Mouse (Mus musculus): ENCODE results near the gene Alpk1. TPM values are rescaled to one million over a fixed set of nuclear protein-coding genes. Genes with fewer than 3 reads are reported as not detected.
"Not testable (repeated sequence)": the region's sequence is repeated elsewhere in the genome, so short reads cannot be mapped to it uniquely, and the experiment has no call there.

The Alpk1 gene
- polyA plus RNA-seq, 1 experiment from 2014 or later, result 0.47 TPM

DNA sequence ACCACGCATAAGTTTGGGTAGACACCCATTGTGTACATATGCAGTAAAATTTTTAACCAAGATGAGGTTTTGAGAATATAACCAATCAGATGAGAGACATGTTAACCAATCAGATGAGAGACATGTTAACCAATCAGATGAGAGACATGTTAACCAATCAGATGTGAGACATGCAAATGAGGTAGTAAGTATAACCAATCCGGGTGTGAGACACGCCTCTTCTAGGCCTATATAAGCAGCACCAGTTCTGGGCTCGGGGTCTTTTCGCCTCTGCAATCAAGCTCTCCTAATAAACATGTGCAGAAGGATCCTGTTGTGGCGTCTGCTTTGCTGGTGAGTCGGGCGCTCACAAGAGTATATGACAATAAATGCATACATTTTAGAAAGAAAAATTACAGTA is 3.4 kb upstream of the Alpk1 start:
- not testable (repeated sequence) for H3K4me3 ChIP-seq (replicated peaks; ENCODE audit: low read depth, low read length); H3K36me3 ChIP-seq (ENCODE audit: control insufficient read depth, insufficient read depth, low read length); H3K27ac ChIP-seq (replicated peaks; ENCODE audit: low read depth, low read length); ATAC-seq (ENCODE audit: low FRiP score, low TSS enrichment); H3K9ac ChIP-seq (replicated peaks; ENCODE audit: low read length); DNase-seq; H3K4me2 ChIP-seq (ENCODE audit: low read length); H3K4me1 ChIP-seq (ENCODE audit: control insufficient read depth, insufficient read depth, low read length); H3K9me3 ChIP-seq (ENCODE audit: control insufficient read depth, low read length)
- peaks cover 15% of the 10 kb centered on the region for H3K27me3 ChIP-seq (ENCODE audit: control insufficient read depth, insufficient read depth, low read length)
- WGBS, result 94% methylated on average over 8 of the region's 8 CpGs

DNA sequence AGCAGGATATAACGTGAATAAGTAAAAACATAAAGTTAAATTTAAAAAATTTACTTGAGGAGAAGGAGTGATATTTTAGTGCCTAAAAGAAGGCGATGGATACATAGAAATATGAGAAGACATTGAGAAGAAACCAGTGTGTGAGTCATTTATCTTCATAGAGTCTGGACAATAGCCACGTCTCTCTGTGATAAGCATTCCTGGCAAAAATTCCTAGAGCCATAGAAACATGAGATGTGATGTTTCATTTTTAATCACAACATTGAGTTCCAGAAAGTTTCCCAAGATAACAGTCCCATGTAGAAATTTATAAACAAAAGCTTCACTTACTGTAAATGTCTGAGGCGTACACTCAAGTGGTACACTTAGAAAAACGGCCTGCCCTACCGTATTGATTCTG is 2.6 kb upstream of the Alpk1 start:
- Histone ChIP-seq H3K4me3 (replicated peaks; ENCODE audit: low read depth, low read length) (no peak overlapping the region), H3K4me1 (ENCODE audit: control insufficient read depth, insufficient read depth, low read length) (no peaks in the 10 kb centered on the region), H3K4me2 (ENCODE audit: low read length) (no peak overlapping the region), H3K9ac (replicated peaks; ENCODE audit: low read length) (no peak overlapping the region), H3K27me3 (ENCODE audit: control insufficient read depth, insufficient read depth, low read length) (peaks cover 8% of the 10 kb centered on the region), H3K27ac (replicated peaks; ENCODE audit: low read depth, low read length) (no peak overlapping the region), H3K36me3 (ENCODE audit: control insufficient read depth, insufficient read depth, low read length) (no peaks in the 10 kb centered on the region), H3K9me3 (ENCODE audit: control insufficient read depth, low read length) (no peaks in the 10 kb centered on the region)
- WGBS, result 95% methylated on average over 6 of the region's 6 CpGs
- ATAC-seq (ENCODE audit: low FRiP score, low TSS enrichment), result no peak
- no peak for DNase-seq

DNA sequence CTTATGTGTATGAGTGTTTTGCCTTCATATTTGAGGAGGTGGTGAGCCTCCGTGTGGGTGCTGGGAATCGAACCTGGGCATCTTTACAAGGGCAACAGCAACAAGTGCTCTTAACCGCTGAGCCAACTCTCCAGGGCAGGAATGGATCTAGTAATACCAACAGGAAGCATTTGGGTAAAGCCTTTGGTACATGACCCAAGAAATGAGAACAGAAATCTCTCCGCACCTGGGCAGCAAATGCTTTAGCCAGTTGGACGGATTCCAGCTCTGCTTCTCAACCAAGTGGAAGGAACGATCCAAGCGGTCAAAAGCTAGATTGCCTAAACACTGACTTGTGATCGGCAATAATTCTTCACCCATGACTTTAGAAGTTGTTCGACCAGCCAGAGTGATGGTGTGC is 594 bp upstream of the Alpk1 start:
- Histone ChIP-seq H3K4me3 (replicated peaks; ENCODE audit: low read depth, low read length) (no peak overlapping the region), H3K9me3 (ENCODE audit: control insufficient read depth, low read length) (no peaks in the 10 kb centered on the region), H3K36me3 (ENCODE audit: control insufficient read depth, insufficient read depth, low read length) (no peaks in the 10 kb centered on the region), H3K4me2 (ENCODE audit: low read length) (no peak overlapping the region), H3K27ac (replicated peaks; ENCODE audit: low read depth, low read length) (no peak overlapping the region), H3K4me1 (ENCODE audit: control insufficient read depth, insufficient read depth, low read length) (no peaks in the 10 kb centered on the region), H3K27me3 (ENCODE audit: control insufficient read depth, insufficient read depth, low read length) (peaks cover 2% of the 10 kb centered on the region; the same call in 1 of the 2 replicates), H3K9ac (replicated peaks; ENCODE audit: low read length) (no peak overlapping the region)
- no peak for ATAC-seq (ENCODE audit: low FRiP score, low TSS enrichment)
- no peak for DNase-seq
- WGBS, result 96% methylated on average over 9 of the region's 9 CpGs

DNA sequence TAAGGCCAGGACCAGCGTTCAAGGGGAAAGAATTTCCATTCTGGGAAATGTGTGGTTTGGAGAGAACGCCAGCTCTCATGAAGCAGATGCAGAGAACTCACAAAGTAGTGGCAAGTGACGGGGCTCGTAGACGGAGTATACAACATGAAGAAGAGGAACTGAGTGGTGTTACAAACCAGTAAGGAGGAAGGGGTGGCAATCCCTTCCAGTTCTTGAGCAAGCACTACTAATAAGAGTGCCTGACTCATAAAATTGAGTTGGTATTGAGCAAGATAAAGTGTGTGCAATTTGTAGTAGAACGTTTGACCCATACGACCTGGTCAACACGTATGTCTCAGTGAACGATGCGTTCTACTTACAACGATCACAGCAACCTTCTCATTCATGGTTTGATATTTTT is 11.2 kb downstream of the Alpk1 start:
- no peak for ATAC-seq (ENCODE audit: low FRiP score, low TSS enrichment)
- H3K9me3 ChIP-seq (ENCODE audit: control insufficient read depth, low read length), result no peaks in the 10 kb centered on the region
- WGBS, result 92% methylated on average over 11 of the region's 11 CpGs
- H3K9ac ChIP-seq (replicated peaks; ENCODE audit: low read length), result no peak overlapping the region
- H3K4me2 ChIP-seq (ENCODE audit: low read length), result no peak overlapping the region
- DNase-seq, result no peak
- H3K36me3 ChIP-seq (ENCODE audit: control insufficient read depth, insufficient read depth, low read length), result no peaks in the 10 kb centered on the region
- H3K27me3 ChIP-seq (ENCODE audit: control insufficient read depth, insufficient read depth, low read length), result peaks cover 4% of the 10 kb centered on the region; the same call in 1 of the 2 replicates
- H3K4me3 ChIP-seq (replicated peaks; ENCODE audit: low read depth, low read length), result no peak overlapping the region
- H3K4me1 ChIP-seq (ENCODE audit: control insufficient read depth, insufficient read depth, low read length), result no peaks in the 10 kb centered on the region
- no peak overlapping the region for H3K27ac ChIP-seq (replicated peaks; ENCODE audit: low read depth, low read length)

DNA sequence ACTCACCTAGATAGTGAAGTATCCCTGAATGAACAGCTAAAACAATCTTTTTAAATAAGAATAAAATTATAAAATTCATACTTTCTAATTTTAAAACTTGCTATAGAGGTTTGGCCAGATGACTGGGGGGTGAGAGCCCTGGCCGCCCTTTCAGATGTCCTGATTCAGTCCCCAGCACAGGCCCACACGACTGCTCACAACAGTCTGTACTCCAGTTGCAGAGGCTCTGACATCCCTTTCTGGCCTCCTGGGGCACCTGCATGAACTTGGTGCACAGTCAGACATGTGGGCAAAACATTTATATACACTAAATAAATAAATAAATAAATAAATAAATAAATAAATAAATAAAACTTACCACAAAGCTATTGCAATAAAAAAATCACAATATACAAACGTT is 14.4 kb downstream of the Alpk1 start:
- Histone ChIP-seq H3K9me3 (ENCODE audit: control insufficient read depth, low read length) (no peaks in the 10 kb centered on the region), H3K4me1 (ENCODE audit: control insufficient read depth, insufficient read depth, low read length) (no peaks in the 10 kb centered on the region), H3K4me2 (ENCODE audit: low read length) (no peak overlapping the region), H3K27me3 (ENCODE audit: control insufficient read depth, insufficient read depth, low read length) (peaks cover 26% of the 10 kb centered on the region), H3K4me3 (replicated peaks; ENCODE audit: low read depth, low read length) (no peak overlapping the region), H3K27ac (replicated peaks; ENCODE audit: low read depth, low read length) (no peak overlapping the region), H3K9ac (replicated peaks; ENCODE audit: low read length) (no peak overlapping the region), H3K36me3 (ENCODE audit: control insufficient read depth, insufficient read depth, low read length) (no peaks in the 10 kb centered on the region)
- WGBS, result 75% methylated on average over 3 of the region's 3 CpGs
- ATAC-seq (ENCODE audit: low FRiP score, low TSS enrichment), result no peak
- DNase-seq, result no peak

DNA sequence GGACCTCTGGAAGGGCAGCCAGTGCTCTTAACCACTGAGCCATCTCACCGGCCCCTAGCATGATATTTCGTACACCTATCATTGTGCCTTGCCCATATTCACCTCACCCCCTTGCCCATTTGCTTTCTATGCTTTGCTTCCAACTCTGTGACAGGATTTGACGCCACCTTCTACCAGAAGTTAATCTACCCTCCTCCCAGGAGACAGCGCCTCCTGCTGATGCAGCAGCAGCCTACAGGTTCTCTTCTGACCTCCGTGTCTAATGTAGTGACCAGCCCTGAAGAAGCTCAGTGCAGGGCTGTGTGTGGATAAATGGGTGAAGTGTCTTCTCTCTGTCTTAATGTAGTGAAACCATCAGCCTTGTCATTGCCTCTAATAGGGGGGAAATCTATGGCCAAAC is 15.8 kb downstream of the Alpk1 start:
- 51% methylated on average over 5 of the region's 5 CpGs for WGBS
- no peaks in the 10 kb centered on the region for H3K36me3 ChIP-seq (ENCODE audit: control insufficient read depth, insufficient read depth, low read length)
- no peak overlapping the region for H3K9ac ChIP-seq (replicated peaks; ENCODE audit: low read length)
- no peak for DNase-seq
- H3K27ac ChIP-seq (replicated peaks; ENCODE audit: low read depth, low read length), result no peak overlapping the region
- H3K4me3 ChIP-seq (replicated peaks; ENCODE audit: low read depth, low read length), result no peak overlapping the region
- no peak overlapping the region for H3K4me2 ChIP-seq (ENCODE audit: low read length)
- no peaks in the 10 kb centered on the region for H3K9me3 ChIP-seq (ENCODE audit: control insufficient read depth, low read length)
- H3K27me3 ChIP-seq (ENCODE audit: control insufficient read depth, insufficient read depth, low read length), result peaks cover 37% of the 10 kb centered on the region
- no peak for ATAC-seq (ENCODE audit: low FRiP score, low TSS enrichment)
- H3K4me1 ChIP-seq (ENCODE audit: control insufficient read depth, insufficient read depth, low read length), result no peaks in the 10 kb centered on the region

DNA sequence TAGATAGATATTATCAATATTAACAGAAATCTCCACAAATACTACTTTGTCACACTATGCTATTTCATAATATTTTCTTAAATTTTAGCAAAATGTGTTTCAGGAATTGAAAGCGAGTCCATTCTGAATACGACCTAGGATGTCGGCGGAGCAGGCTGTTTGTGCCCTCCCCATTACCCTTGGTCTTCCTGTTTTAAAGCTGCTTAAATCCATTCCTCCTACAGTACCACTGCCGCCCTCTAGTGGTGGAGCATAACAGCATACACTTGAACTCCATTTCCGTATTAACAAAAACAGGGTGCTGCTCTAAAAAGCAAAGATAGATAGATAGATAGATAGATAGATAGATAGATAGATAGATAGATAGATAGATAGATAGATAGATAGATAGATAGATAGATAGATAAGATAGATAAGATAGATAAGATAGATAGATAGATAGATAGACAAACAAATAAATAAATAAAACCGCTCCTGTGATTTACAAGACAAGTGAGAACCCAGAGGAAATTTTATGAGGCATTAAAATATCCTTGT is 17.2 kb downstream of the Alpk1 start:
- H3K9ac ChIP-seq (replicated peaks; ENCODE audit: low read length), result no peak overlapping the region
- peaks cover 6% of the 10 kb centered on the region; the same call in 1 of the 2 replicates for H3K4me1 ChIP-seq (ENCODE audit: control insufficient read depth, insufficient read depth, low read length)
- no peak overlapping the region for H3K27ac ChIP-seq (replicated peaks; ENCODE audit: low read depth, low read length)
- H3K4me2 ChIP-seq (ENCODE audit: low read length), result no peak overlapping the region
- 23% methylated on average over 7 of the region's 7 CpGs for WGBS
- H3K4me3 ChIP-seq (replicated peaks; ENCODE audit: low read depth, low read length), result no peak overlapping the region
- ATAC-seq (ENCODE audit: low FRiP score, low TSS enrichment) (no peak), DNase-seq (peak; percentile 84)
- no peaks in the 10 kb centered on the region for H3K36me3 ChIP-seq (ENCODE audit: control insufficient read depth, insufficient read depth, low read length)
- H3K27me3 ChIP-seq (ENCODE audit: control insufficient read depth, insufficient read depth, low read length), result peaks cover 44% of the 10 kb centered on the region
- no peaks in the 10 kb centered on the region for H3K9me3 ChIP-seq (ENCODE audit: control insufficient read depth, low read length)

DNA sequence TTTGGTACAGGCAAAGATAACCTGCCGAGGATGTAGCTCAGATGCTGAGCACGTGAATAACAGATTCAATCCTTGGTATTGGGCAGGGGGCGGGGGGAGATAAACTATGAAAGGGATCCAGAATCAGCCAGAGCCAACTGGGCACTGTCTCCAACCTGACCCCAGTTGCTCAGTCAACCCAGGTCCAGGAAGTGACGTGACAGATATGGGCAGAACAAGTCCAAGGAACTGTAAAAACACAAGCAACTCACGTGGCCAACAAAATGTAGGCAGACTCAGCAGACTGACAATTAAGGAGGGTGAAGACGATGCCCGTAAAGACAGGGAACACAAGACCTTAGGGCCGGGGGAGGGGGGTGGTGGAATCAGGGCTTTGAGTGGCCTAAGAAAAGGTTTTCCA is 17.9 kb downstream of the Alpk1 start:
- Histone ChIP-seq H3K27me3 (ENCODE audit: control insufficient read depth, insufficient read depth, low read length) (peaks cover 51% of the 10 kb centered on the region), H3K4me3 (replicated peaks; ENCODE audit: low read depth, low read length) (no peak overlapping the region), H3K36me3 (ENCODE audit: control insufficient read depth, insufficient read depth, low read length) (no peaks in the 10 kb centered on the region), H3K4me2 (ENCODE audit: low read length) (no peak overlapping the region), H3K9ac (replicated peaks; ENCODE audit: low read length) (no peak overlapping the region), H3K27ac (replicated peaks; ENCODE audit: low read depth, low read length) (no peak overlapping the region), H3K4me1 (ENCODE audit: control insufficient read depth, insufficient read depth, low read length) (peaks cover 6% of the 10 kb centered on the region; the same call in 1 of the 2 replicates), H3K9me3 (ENCODE audit: control insufficient read depth, low read length) (no peaks in the 10 kb centered on the region)
- ATAC-seq (ENCODE audit: low FRiP score, low TSS enrichment), result no peak
- DNase-seq, result no peak
- 70% methylated on average over 8 of the region's 8 CpGs for WGBS

DNA sequence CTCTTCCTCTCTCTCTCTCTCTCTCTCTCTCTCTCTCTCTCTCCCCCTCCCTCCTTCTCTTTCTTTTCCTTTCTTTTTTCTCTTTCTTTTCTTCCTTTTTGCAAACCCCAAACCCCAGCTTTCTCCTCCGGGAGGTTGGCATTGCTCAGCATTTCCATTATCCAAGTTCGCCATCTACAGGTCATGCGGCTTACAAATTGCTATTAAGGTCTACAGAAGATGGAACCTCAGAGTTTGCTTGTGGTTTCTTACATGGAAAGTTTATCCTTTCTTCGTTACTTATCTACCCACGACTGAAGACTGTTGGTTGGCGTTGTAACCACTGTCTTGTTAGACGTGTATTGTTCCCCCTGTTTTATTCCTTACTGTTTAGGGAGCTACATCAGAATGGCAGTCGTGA is 21.1 kb downstream of the Alpk1 start:
- Histone ChIP-seq H3K9ac (replicated peaks; ENCODE audit: low read length) (no peak overlapping the region), H3K4me2 (ENCODE audit: low read length) (no peak overlapping the region), H3K36me3 (ENCODE audit: control insufficient read depth, insufficient read depth, low read length) (no peaks in the 10 kb centered on the region), H3K4me1 (ENCODE audit: control insufficient read depth, insufficient read depth, low read length) (peaks cover 6% of the 10 kb centered on the region; the same call in 1 of the 2 replicates), H3K27me3 (ENCODE audit: control insufficient read depth, insufficient read depth, low read length) (peaks cover 79% of the 10 kb centered on the region), H3K9me3 (ENCODE audit: control insufficient read depth, low read length) (no peaks in the 10 kb centered on the region), H3K4me3 (replicated peaks; ENCODE audit: low read depth, low read length) (no peak overlapping the region), H3K27ac (replicated peaks; ENCODE audit: low read depth, low read length) (no peak overlapping the region)
- 16% methylated on average over 8 of the region's 8 CpGs for WGBS
- ATAC-seq (ENCODE audit: low FRiP score, low TSS enrichment), result no peak; the same call in 1 of the 2 replicates
- peak; percentile 90 for DNase-seq

Data from midbrain, embryonic 14.5 days (tissue).